Mouse (Mus musculus) midbrain, postnatal 0 days (tissue): ENCODE data around the gene Metrnl. TPM values are rescaled to one million over a fixed set of nuclear protein-coding genes. Genes with fewer than 3 reads are reported as not detected.
A peak's percentile ranks its signal among the peaks of the same experiment; 100 is the strongest.

ENCODE experiments used
- ATAC-seq: fragments of 200-750 bp; cut with Nextera tagmentation; 2 replicates; pipeline ENCODE4 v1.8.0; 2017; ENCODE audit warnings: moderate number of reproducible peaks, mild to moderate bottlenecking, moderate TSS enrichment, moderate library complexity; ENCODE audit not compliant: low FRiP score
- DNase-seq: peaks from one replicate; pipeline ENCODE4 v3.0.0-alpha.2; 2015; ENCODE audit warnings: low spot score
- H3K27ac ChIP-seq: fragments of 300-500 bp; sonication (generic); 2 replicates; pipeline ENCODE4 v1.5.1; 2014; ENCODE audit warnings: low read depth, mild to moderate bottlenecking, low read length, mixed read lengths
- H3K27me3 ChIP-seq: fragments of 300-500 bp; sonication (generic); 2 replicates; pipeline ENCODE4 v1.6.1; 2014; ENCODE audit warnings: low read length, control low read depth, mixed read lengths; ENCODE audit not compliant: insufficient read depth
- H3K36me3 ChIP-seq: fragments of 300-500 bp; sonication (generic); 2 replicates; pipeline ENCODE4 v1.6.1; 2014; ENCODE audit warnings: low read length, control low read depth, mixed read lengths; ENCODE audit not compliant: insufficient read depth
- H3K4me1 ChIP-seq: fragments of 300-500 bp; sonication (generic); 2 replicates; pipeline ENCODE4 v1.6.1; 2014; ENCODE audit warnings: mild to moderate bottlenecking, control low read depth, antibody characterized with exemption, low read length, mixed read lengths; ENCODE audit not compliant: insufficient read depth
- H3K4me2 ChIP-seq: fragments of 300-500 bp; sonication (generic); 2 replicates; pipeline ENCODE4 v1.6.1; 2014; ENCODE audit warnings: low read depth, mild to moderate bottlenecking, low read length, mixed read lengths; ENCODE audit not compliant: poor library complexity, severe bottlenecking
- H3K4me3 ChIP-seq: fragments of 300-500 bp; sonication (generic); 2 replicates; pipeline ENCODE4 v1.5.1; 2014; ENCODE audit warnings: low read depth, mild to moderate bottlenecking, low read length, moderate library complexity
- H3K9ac ChIP-seq: fragments of 300-500 bp; sonication (generic); replicated peaks from 2 replicates; pipeline ENCODE4 v1.6.1; 2014; ENCODE audit warnings: mild to moderate bottlenecking, low read length, moderate library complexity, mixed read lengths; ENCODE audit not compliant: poor library complexity, severe bottlenecking
- H3K9me3 ChIP-seq: fragments of 300-500 bp; sonication (generic); 2 replicates; pipeline ENCODE4 v1.6.1; 2016; ENCODE audit warnings: low read length, control low read depth
- CTCF ChIP-seq: IDR thresholded peaks from 2 replicates; pipeline ENCODE4 v1.5.1; 2016; ENCODE audit warnings: antibody characterized with exemption, mild to moderate bottlenecking
- WGBS: fragments of 180-500 bp; shearing (Covaris S2); extraction: QIAGEN DNeasy Blood & Tissue Kit; methylation state at CpG from one replicate; pipeline ENCODE4 v1.1.7; 2014; 5-methylcytosine and 5-hydroxymethylcytosine counted together
- polyA plus RNA-seq: library from polyadenylated mRNA; unstranded; fragments of >200 nt; fragmentation: Nextera tagmentation; extraction: Ambion mirVana; gene quantifications from 2 replicates; pipeline ENCODE4 v1.2.1, GENCODE M21; 2015
- total RNA-seq: library from RNA; depleted of rRNA; stranded (reverse); fragments of >200 nt; gene quantifications from 2 replicates; pipeline ENCODE4 v1.2.3, GENCODE M21; 2014

Gene Metrnl
- total and polyA plus RNA-seq, 2 experiments from 2014 or later = 12.5 to 15.8 TPM

GRCm38 (mm10) chr11:121688024-121688423, 13.3 kb upstream of the Metrnl start:
- DNase-seq (no peak), ATAC-seq (no peak)
- no peak for TF ChIP-seq CTCF
- H3K4me3 ChIP-seq = no peak overlapping the region
- no peak overlapping the region for H3K9ac ChIP-seq
- no peak overlapping the region for H3K27ac ChIP-seq
- no peaks in the 10 kb centered on the region for H3K9me3 ChIP-seq
- no peak overlapping the region for H3K4me2 ChIP-seq
- no peaks in the 10 kb centered on the region for H3K4me1 ChIP-seq
- no peaks in the 10 kb centered on the region for H3K36me3 ChIP-seq
- WGBS = 90% methylated on average over 2 of the region's 2 CpGs
- H3K27me3 ChIP-seq = no peaks in the 10 kb centered on the region

GRCm38 (mm10) chr11:121695304-121696064, 5.9 kb upstream of the Metrnl start:
- H3K27ac ChIP-seq = no peak overlapping the region
- no peak for ATAC-seq
- no peaks in the 10 kb centered on the region for H3K27me3 ChIP-seq
- DNase-seq = no peak
- 79% methylated on average over 5 of the region's 5 CpGs for WGBS
- TF ChIP-seq CTCF = no peak
- H3K4me2 ChIP-seq = no peak overlapping the region
- no peaks in the 10 kb centered on the region for H3K9me3 ChIP-seq
- H3K4me3 ChIP-seq = no peak overlapping the region
- H3K4me1 ChIP-seq = no peaks in the 10 kb centered on the region
- no peak overlapping the region for H3K9ac ChIP-seq
- no peaks in the 10 kb centered on the region for H3K36me3 ChIP-seq

GRCm38 (mm10) chr11:121697271-121697670, 4.1 kb upstream of the Metrnl start:
- H3K36me3 ChIP-seq = no peaks in the 10 kb centered on the region
- H3K27ac ChIP-seq = no peak overlapping the region
- 85% methylated on average over 4 of the region's 4 CpGs for WGBS
- TF ChIP-seq CTCF = no peak
- no peaks in the 10 kb centered on the region for H3K27me3 ChIP-seq
- DNase-seq (no peak), ATAC-seq (no peak)
- H3K9me3 ChIP-seq = no peaks in the 10 kb centered on the region
- H3K9ac ChIP-seq = no peak overlapping the region
- no peaks in the 10 kb centered on the region for H3K4me1 ChIP-seq
- H3K4me2 ChIP-seq = no peak overlapping the region
- no peak overlapping the region for H3K4me3 ChIP-seq

- no peak overlapping the region for H3K4me3 ChIP-seq
- H3K36me3 ChIP-seq = no peaks in the 10 kb centered on the region
- 85% methylated on average over 5 of the region's 5 CpGs for WGBS
- no peak overlapping the region for H3K4me2 ChIP-seq
- ATAC-seq (no peak), DNase-seq (no peak)
- H3K4me1 ChIP-seq = no peaks in the 10 kb centered on the region
- no peaks in the 10 kb centered on the region for H3K27me3 ChIP-seq
- no peak overlapping the region for H3K27ac ChIP-seq
- no peak overlapping the region for H3K9ac ChIP-seq
- no peaks in the 10 kb centered on the region for H3K9me3 ChIP-seq
- TF ChIP-seq CTCF = no peak
These were observed 2.9 kb upstream of the Metrnl start for GRCm38 (mm10) chr11:121698381-121698955.

GRCm38 (mm10) chr11:121702111-121702894, 959 bp downstream of the Metrnl start:
- Histone ChIP-seq H3K4me2 (peak overlapping the region; percentile 97), H3K27ac (no peak overlapping the region), H3K9me3 (no peaks in the 10 kb centered on the region), H3K4me1 (no peaks in the 10 kb centered on the region), H3K4me3 (peak overlapping the region; percentile 80), H3K9ac (peak overlapping the region; percentile 71), H3K36me3 (no peaks in the 10 kb centered on the region), H3K27me3 (peaks cover 6% of the 10 kb centered on the region)
- peak; percentile 85 for ATAC-seq
- TF ChIP-seq CTCF = no peak
- WGBS = 1% methylated on average over 60 of the region's 69 CpGs
- DNase-seq = peak; percentile 82
